Mouse (Mus musculus) neural tube, embryonic 15.5 days (tissue): ENCODE data around the gene Lpcat4. TPM values are rescaled to one million over a fixed set of nuclear protein-coding genes. Genes with fewer than 3 reads are reported as not detected.

Experiments
- ATAC-seq: fragments of 200-750 bp; cut with Nextera tagmentation; 2 replicates; pipeline ENCODE4 v1.8.0; 2017; ENCODE audit warnings: mild to moderate bottlenecking, moderate TSS enrichment, moderate library complexity; ENCODE audit not compliant: low FRiP score
- H3K27ac ChIP-seq: fragments of 300-500 bp; sonication (generic); replicated peaks from 2 replicates; pipeline ENCODE4 v1.5.1; 2015; ENCODE audit warnings: mild to moderate bottlenecking, inconsistent platforms
- H3K27me3 ChIP-seq: fragments of 300-500 bp; sonication (generic); replicated peaks from 2 replicates; pipeline ENCODE4 v1.6.1; 2015; ENCODE audit warnings: inconsistent platforms
- H3K36me3 ChIP-seq: fragments of 300-500 bp; sonication (generic); 2 replicates; pipeline ENCODE4 v1.6.1; 2015; ENCODE audit warnings: inconsistent platforms
- H3K4me1 ChIP-seq: fragments of 300-500 bp; sonication (generic); 2 replicates; pipeline ENCODE4 v1.6.1; 2015; ENCODE audit warnings: inconsistent platforms
- H3K4me2 ChIP-seq: fragments of 300-500 bp; sonication (generic); 2 replicates; pipeline ENCODE4 v1.6.1; 2015; ENCODE audit warnings: inconsistent platforms, mild to moderate bottlenecking, moderate library complexity
- H3K4me3 ChIP-seq: fragments of 300-500 bp; sonication (generic); replicated peaks from 2 replicates; pipeline ENCODE4 v1.5.1; 2015; ENCODE audit warnings: mild to moderate bottlenecking, inconsistent platforms
- H3K9ac ChIP-seq: fragments of 300-500 bp; sonication (generic); replicated peaks from 2 replicates; pipeline ENCODE4 v1.6.1; 2015; ENCODE audit warnings: mild to moderate bottlenecking, inconsistent platforms
- H3K9me3 ChIP-seq: fragments of 300-500 bp; sonication (generic); replicated peaks from 2 replicates; pipeline ENCODE4 v1.6.1; 2016; ENCODE audit warnings: inconsistent platforms
- WGBS: fragments of 180-500 bp; shearing (Covaris S2); methylation state at CpG from one replicate; pipeline ENCODE4 v1.1.7; 2015; ENCODE audit warnings: mixed read lengths; 5-methylcytosine and 5-hydroxymethylcytosine counted together
- polyA plus RNA-seq: library from polyadenylated mRNA; unstranded; fragments of >200 nt; fragmentation: Nextera tagmentation; extraction: Ambion mirVana; gene quantifications from 2 replicates; pipeline ENCODE4 v1.2.1, GENCODE M21; 2015

Gene Lpcat4
- polyA plus RNA-seq = 26.7 and 27.8 TPM in 2 replicates

- H3K36me3 ChIP-seq = peaks cover 22% of the 10 kb centered on the region
- under 1% methylated on average over 71 of the region's 94 CpGs for WGBS
- H3K27ac ChIP-seq = peak within 1 kb of the TSS; percentile 99
- H3K4me3 ChIP-seq = peak within 1 kb of the TSS; percentile 92
- H3K9me3 ChIP-seq = no peaks in the 10 kb centered on the region
- H3K9ac ChIP-seq = peak within 1 kb of the TSS; percentile 96
- ATAC-seq = peak; percentile 92
- no peaks in the 10 kb centered on the region for H3K27me3 ChIP-seq
- peak within 1 kb of the TSS; percentile 88 for H3K4me2 ChIP-seq
- peaks cover 16% of the 10 kb centered on the region for H3K4me1 ChIP-seq
Observed at GRCm38 (mm10) chr2:112239212-112239934, at the start of gene Lpcat4. TSS of gene Lpcat4 (plus strand) at chr2:112239468.

- H3K9me3 ChIP-seq = no peaks in the 10 kb centered on the region
- 1% methylated on average over 2 of the region's 2 CpGs for WGBS
Observed at GRCm38 (mm10) chr2:112196859-112197258, 42.4 kb upstream of the Lpcat4 start.

GRCm38 (mm10) chr2:112203056-112203455 is 36.2 kb upstream of the Lpcat4 start:
- no peaks in the 10 kb centered on the region for H3K4me1 ChIP-seq
- WGBS = 73% methylated on average over 6 of the region's 6 CpGs
- no peaks in the 10 kb centered on the region for H3K27me3 ChIP-seq
- no peak overlapping the region for H3K27ac ChIP-seq
- no peaks in the 10 kb centered on the region for H3K9me3 ChIP-seq
- no peak for ATAC-seq
- no peaks in the 10 kb centered on the region for H3K36me3 ChIP-seq
- no peak overlapping the region for H3K9ac ChIP-seq
- no peak overlapping the region for H3K4me2 ChIP-seq
- H3K4me3 ChIP-seq = no peak overlapping the region

More at GRCm38 (mm10) chr2:112196859-112197258, 42.4 kb upstream of the Lpcat4 start:
- no peaks in the 10 kb centered on the region for H3K36me3 ChIP-seq
- no peaks in the 10 kb centered on the region for H3K4me1 ChIP-seq
- no peak overlapping the region for H3K4me2 ChIP-seq
- no peaks in the 10 kb centered on the region for H3K27me3 ChIP-seq
- H3K9ac ChIP-seq = no peak overlapping the region
- no peak overlapping the region for H3K4me3 ChIP-seq
- ATAC-seq = no peak
- H3K27ac ChIP-seq = no peak overlapping the region

- WGBS = 63% methylated on average over 6 of the region's 6 CpGs
- H3K4me3 ChIP-seq = no peak overlapping the region
- no peak overlapping the region for H3K27ac ChIP-seq
- H3K36me3 ChIP-seq = no peaks in the 10 kb centered on the region
- ATAC-seq = peak; percentile 76
- H3K4me1 ChIP-seq = no peaks in the 10 kb centered on the region
- no peak overlapping the region for H3K9ac ChIP-seq
- H3K9me3 ChIP-seq = no peaks in the 10 kb centered on the region
- H3K4me2 ChIP-seq = no peak overlapping the region
- H3K27me3 ChIP-seq = no peaks in the 10 kb centered on the region
Observed at GRCm38 (mm10) chr2:112210142-112210541, 29.1 kb upstream of the Lpcat4 start.

- no peaks in the 10 kb centered on the region for H3K27me3 ChIP-seq
- no peak overlapping the region for H3K9ac ChIP-seq
- no peak overlapping the region for H3K27ac ChIP-seq
- no peak overlapping the region for H3K4me3 ChIP-seq
- no peak; the same call in 1 of the 2 replicates for ATAC-seq
- H3K36me3 ChIP-seq = no peaks in the 10 kb centered on the region
- WGBS = 86% methylated on average over 2 of the region's 2 CpGs
- H3K9me3 ChIP-seq = no peaks in the 10 kb centered on the region
- H3K4me2 ChIP-seq = no peak overlapping the region
- no peaks in the 10 kb centered on the region for H3K4me1 ChIP-seq
Observed at GRCm38 (mm10) chr2:112210699-112211098, 28.6 kb upstream of the Lpcat4 start.

- H3K4me2 ChIP-seq = no peak overlapping the region
- no peaks in the 10 kb centered on the region for H3K36me3 ChIP-seq
- H3K27me3 ChIP-seq = no peaks in the 10 kb centered on the region
- H3K9ac ChIP-seq = no peak overlapping the region
- no peak overlapping the region for H3K27ac ChIP-seq
- ATAC-seq = peak; percentile 65; the same call in 1 of the 2 replicates
- H3K4me1 ChIP-seq = no peaks in the 10 kb centered on the region
- WGBS = 11% methylated on average over 1 of the region's 1 CpGs
- H3K4me3 ChIP-seq = no peak overlapping the region
- H3K9me3 ChIP-seq = no peaks in the 10 kb centered on the region
Observed at GRCm38 (mm10) chr2:112215977-112216376, 23.3 kb upstream of the Lpcat4 start.

- H3K36me3 ChIP-seq = no peaks in the 10 kb centered on the region
- 81% methylated on average over 6 of the region's 6 CpGs for WGBS
- no peak overlapping the region for H3K4me2 ChIP-seq
Observed at GRCm38 (mm10) chr2:112217614-112218013, 21.7 kb upstream of the Lpcat4 start.

GRCm38 (mm10) chr2:112220880-112221279 is 18.4 kb upstream of the Lpcat4 start:
- 92% methylated on average over 5 of the region's 5 CpGs for WGBS
- H3K9ac ChIP-seq = no peak overlapping the region
- no peak overlapping the region for H3K4me3 ChIP-seq
- H3K4me2 ChIP-seq = no peak overlapping the region
- no peaks in the 10 kb centered on the region for H3K9me3 ChIP-seq
- ATAC-seq = no peak
- H3K27me3 ChIP-seq = no peaks in the 10 kb centered on the region
- no peaks in the 10 kb centered on the region for H3K4me1 ChIP-seq
- H3K36me3 ChIP-seq = no peaks in the 10 kb centered on the region
- H3K27ac ChIP-seq = no peak overlapping the region

More at GRCm38 (mm10) chr2:112217614-112218013, 21.7 kb upstream of the Lpcat4 start:
- ATAC-seq = no peak
- Histone ChIP-seq H3K4me1 (no peaks in the 10 kb centered on the region), H3K4me3 (no peak overlapping the region), H3K27ac (no peak overlapping the region), H3K27me3 (no peaks in the 10 kb centered on the region), H3K9ac (no peak overlapping the region), H3K9me3 (no peaks in the 10 kb centered on the region)

- no peak for ATAC-seq
- Histone ChIP-seq H3K27me3 (no peaks in the 10 kb centered on the region), H3K27ac (no peak overlapping the region), H3K36me3 (no peaks in the 10 kb centered on the region), H3K4me1 (no peaks in the 10 kb centered on the region), H3K9me3 (no peaks in the 10 kb centered on the region), H3K4me3 (no peak overlapping the region), H3K4me2 (no peak overlapping the region), H3K9ac (no peak overlapping the region)
- WGBS = 88% methylated on average over 5 of the region's 5 CpGs
Observed at GRCm38 (mm10) chr2:112222607-112223006, 16.7 kb upstream of the Lpcat4 start.

- H3K27me3 ChIP-seq = no peaks in the 10 kb centered on the region
- H3K36me3 ChIP-seq = no peaks in the 10 kb centered on the region
- H3K9me3 ChIP-seq = no peaks in the 10 kb centered on the region
- H3K27ac ChIP-seq = no peak overlapping the region
- no peak overlapping the region for H3K4me2 ChIP-seq
- H3K4me1 ChIP-seq = no peaks in the 10 kb centered on the region
- H3K4me3 ChIP-seq = no peak overlapping the region
- H3K9ac ChIP-seq = no peak overlapping the region
- no peak for ATAC-seq
- 66% methylated on average over 4 of the region's 4 CpGs for WGBS
Observed at GRCm38 (mm10) chr2:112224356-112224755, 14.9 kb upstream of the Lpcat4 start.

- ATAC-seq = no peak
- no peak overlapping the region for H3K9ac ChIP-seq
- no peaks in the 10 kb centered on the region for H3K27me3 ChIP-seq
- no peak overlapping the region for H3K27ac ChIP-seq
- H3K4me2 ChIP-seq = no peak overlapping the region
- H3K4me3 ChIP-seq = no peak overlapping the region
- WGBS = 70% methylated on average over 1 of the region's 1 CpGs
- no peaks in the 10 kb centered on the region for H3K4me1 ChIP-seq
- no peaks in the 10 kb centered on the region for H3K9me3 ChIP-seq
- H3K36me3 ChIP-seq = no peaks in the 10 kb centered on the region
Observed at GRCm38 (mm10) chr2:112232623-112233022, 6.6 kb upstream of the Lpcat4 start.

GRCm38 (mm10) chr2:112236620-112237019 is 2.6 kb upstream of the Lpcat4 start:
- Histone ChIP-seq H3K4me3 (no peak overlapping the region), H3K27me3 (no peaks in the 10 kb centered on the region), H3K9me3 (no peaks in the 10 kb centered on the region), H3K27ac (no peak overlapping the region), H3K4me1 (peaks cover 16% of the 10 kb centered on the region), H3K36me3 (no peaks in the 10 kb centered on the region), H3K4me2 (no peak overlapping the region), H3K9ac (no peak overlapping the region)
- 77% methylated on average over 2 of the region's 2 CpGs for WGBS
- ATAC-seq = no peak
